Mouse (Mus musculus): ENCODE results near the gene Sec61b.

DNA sequence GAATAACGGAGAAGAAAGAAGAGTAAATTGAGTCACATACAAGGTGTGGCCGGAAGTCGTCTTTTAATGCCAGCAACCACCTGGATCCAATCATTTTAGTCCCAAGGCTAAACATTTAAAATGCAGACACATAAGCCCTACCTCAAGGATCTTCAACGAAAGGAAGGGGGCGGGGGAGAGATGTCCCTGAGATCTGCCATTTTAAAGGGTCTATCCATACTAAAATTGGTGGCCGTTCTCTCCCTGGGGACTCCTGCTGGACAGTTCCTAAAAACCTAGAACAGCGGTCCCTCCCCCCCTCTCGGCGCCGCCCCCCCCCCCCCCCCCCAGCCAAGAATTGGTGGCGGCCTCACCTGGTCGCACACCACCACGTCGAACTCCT, 881 bp upstream of the Sec61b start:
- no peak for TF ChIP-seq CTCF (IDR thresholded peaks at IDR 0.05 in 2 of 3, conservative IDR thresholded peaks at IDR 0.05 in 1 of 3; ENCODE audit: control insufficient read depth in 1 of 3, insufficient read depth in 1 of 3, low read depth in 2 of 3, low read length in 3 of 3, poor library complexity in 1 of 3, severe bottlenecking in 1 of 3)
- TF ChIP-seq POLR2AphosphoS2 (IDR thresholded peaks at IDR 0.05; ENCODE audit: low read length) = no peak

All from MEL (cell line).